Mouse (Mus musculus) layer of hippocampus, adult 11-12 months (tissue): ENCODE measurements around the gene Usp42.
A peak's percentile ranks its signal among the peaks of the same experiment; 100 is the strongest.

Experiments used
- DNase-seq: peaks from one replicate; pipeline ENCODE4 v3.0.0; 2022; ENCODE audit warnings: low spot score

The Usp42 gene

GRCm38 (mm10) chr5:143732180-143732891 is at the start of gene Usp42:
Gene Usp42 (minus strand): TSS chr5:143732280.
- peak; percentile 96 for DNase-seq

DNA sequence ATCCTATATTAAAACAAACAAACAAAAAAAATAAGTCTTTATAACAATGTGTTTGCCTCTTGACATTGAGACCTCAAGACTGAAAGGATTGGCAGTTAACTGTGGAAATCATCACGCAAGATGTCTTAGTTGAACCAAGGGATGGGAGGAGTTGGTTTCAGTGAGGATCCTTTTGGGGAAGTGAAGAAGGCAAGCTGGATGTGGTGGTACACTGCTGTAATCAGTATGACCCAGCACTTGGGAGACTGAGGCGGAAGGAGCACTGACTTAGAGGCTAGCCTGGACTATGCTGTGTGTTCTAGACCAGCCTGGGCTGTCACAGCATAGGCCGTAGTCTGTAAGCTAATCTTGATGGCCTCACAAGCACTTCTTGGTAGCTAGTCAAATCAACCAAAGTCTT is 28.4 kb upstream of the Usp42 start:
- no peak for DNase-seq

GRCm38 (mm10) chr5:143759554-143759953 is 27.5 kb upstream of the Usp42 start:
- DNase-seq, result no peak

- DNase-seq, result peak; percentile 94
Measured at GRCm38 (mm10) chr5:143757755-143758443, 25.8 kb upstream of the Usp42 start.

- no peak for DNase-seq
Measured at GRCm38 (mm10) chr5:143755529-143756141, 23.6 kb upstream of the Usp42 start.

- no peak for DNase-seq
Measured at GRCm38 (mm10) chr5:143749630-143750208, 17.6 kb upstream of the Usp42 start.

DNA sequence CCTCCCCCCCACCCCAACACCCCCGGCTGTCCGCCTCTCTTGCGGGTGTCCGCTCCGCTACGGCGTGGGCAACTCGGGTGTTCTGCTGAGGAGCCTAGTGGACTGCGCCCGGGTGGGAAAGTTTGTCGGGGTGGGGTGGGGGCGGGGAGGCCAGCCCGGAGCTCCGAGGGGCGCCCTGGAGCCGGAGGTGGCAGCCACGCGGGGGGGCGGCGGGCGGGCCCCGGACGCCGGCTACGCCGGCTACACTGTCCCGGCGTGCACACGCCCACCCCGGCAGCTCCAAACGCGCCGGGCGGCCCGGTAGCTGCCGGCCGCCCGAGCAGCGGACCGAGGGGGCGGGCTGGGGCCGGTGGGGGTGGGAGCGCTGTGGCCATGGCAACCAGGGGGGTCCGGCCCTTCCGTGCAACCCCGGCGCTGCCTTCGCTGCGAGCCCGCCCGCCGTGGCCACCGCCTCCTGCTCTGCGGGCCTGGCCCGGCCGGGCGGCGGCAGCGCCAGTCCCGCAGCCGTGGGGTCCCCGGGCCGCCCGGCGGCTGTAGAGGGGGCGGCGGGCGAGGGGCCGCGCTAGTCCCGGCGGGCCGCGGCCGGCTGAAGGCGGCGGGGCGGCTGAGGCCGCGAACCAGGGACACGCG is 482 bp downstream of the Usp42 start:
- no peak for DNase-seq

- DNase-seq, result no peak
Measured at GRCm38 (mm10) chr5:143730915-143731314, 1.2 kb downstream of the Usp42 start.

GRCm38 (mm10) chr5:143721962-143722361 is 10.1 kb downstream of the Usp42 start:
- DNase-seq, result no peak

DNA sequence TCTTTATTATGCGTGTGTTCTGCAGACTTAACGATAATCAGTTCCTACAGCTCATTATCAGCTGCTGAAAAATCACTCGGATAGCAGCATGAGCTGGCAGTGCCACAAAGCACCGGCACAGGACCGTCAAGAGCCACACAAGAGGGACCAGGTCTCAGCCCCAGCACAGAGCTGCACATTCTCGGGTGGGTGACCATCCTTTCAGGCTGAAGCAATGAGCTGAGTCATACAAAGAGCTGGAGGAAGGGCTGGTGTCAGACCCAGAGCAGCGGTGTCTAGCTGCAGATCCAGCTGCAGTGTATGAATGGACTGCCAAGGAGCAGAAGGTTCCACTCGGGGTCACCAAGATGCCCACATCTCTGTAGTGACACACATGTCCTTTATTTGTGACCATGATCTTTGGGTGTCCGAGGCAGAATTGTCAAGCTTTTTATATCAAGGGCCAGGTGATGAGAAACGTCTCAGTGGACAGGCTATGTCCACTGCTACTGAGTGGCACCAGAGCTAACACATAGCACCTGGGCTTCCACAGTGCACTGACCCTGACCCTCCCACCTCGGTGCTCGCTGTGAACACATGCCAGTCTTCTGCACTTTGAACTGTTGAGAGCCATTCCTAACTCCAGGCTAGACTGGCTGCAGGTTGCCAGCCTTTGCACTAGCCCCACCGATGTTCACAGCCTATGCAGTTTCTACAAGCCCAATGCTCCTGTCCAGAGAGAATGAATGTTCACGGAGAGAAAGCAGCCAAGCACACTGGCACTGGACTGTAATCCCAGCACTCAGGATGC is 19.9 kb downstream of the Usp42 start:
- DNase-seq, result no peak

GRCm38 (mm10) chr5:143711326-143711725 is 20.8 kb downstream of the Usp42 start:
- peak; percentile 70 for DNase-seq

GRCm38 (mm10) chr5:143706822-143707200 is 25.3 kb downstream of the Usp42 start:
- no peak for DNase-seq

- no peak for DNase-seq
Measured at GRCm38 (mm10) chr5:143706030-143706821, 25.9 kb downstream of the Usp42 start.

- DNase-seq, result no peak
Measured at GRCm38 (mm10) chr5:143705659-143705982, 26.5 kb downstream of the Usp42 start.

DNA sequence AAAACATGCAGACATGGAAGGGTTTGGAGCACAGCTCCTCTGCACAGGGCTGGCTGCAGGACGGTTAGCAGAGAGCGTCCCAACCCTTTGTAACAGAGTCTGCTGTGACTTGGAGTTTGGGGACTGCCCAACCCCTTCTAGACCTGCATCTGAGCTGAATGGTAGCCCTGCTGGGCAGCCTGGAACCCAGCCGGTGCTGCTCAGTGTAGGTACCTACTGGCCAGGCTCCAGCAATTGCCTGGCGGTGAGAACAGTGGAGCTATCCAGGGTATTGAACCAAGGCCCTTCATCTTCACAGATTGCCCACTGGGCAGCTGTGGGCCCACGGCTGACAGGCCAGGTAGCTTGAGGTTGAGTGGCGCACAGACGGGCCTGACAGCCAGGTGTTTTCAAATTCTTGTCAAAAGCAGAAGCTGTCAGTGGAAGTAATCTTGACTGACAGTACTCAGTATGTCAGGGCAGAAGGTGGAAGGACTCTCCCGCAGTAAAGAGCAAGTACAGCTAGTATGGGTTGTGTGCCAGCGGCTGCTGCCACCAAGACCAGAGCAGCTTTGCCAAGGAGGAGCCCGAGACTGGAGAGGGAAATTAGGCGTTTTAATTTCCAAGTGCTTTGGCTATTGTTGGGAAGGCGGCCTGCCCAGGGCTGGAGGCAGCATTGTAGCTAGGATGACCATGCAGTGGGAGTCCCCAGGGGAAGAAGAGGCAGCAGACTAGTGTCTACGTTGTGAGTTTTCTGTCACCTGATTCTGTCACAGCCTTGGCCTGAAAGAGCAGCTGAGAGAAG is 27.0 kb downstream of the Usp42 start:
- DNase-seq, result no peak

- no peak for DNase-seq
Measured at GRCm38 (mm10) chr5:143701074-143701473, 31.0 kb downstream of the Usp42 start.

- no peak for DNase-seq
Measured at GRCm38 (mm10) chr5:143700247-143700646, 31.8 kb downstream of the Usp42 start.

DNA sequence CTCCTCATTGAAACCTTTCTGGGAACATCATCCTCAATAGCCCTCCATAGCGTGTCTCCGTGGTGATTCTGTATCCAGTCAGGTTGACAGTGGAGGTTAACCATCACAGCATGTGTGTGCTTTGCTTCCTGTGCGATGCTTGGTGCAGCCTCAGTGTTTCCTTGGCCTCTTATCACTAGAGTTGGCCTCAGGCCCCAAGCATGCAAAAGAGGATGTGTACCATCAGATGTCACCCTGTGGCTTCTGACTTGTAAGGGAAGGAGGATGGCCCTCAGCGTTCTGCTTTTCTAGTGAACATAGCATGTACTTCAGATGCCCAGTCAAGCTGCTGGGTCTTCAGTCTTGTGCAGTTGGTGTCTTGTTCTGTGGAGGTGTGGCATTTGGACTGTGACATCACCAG is 33.6 kb downstream of the Usp42 start:
- DNase-seq, result no peak

- no peak for DNase-seq
Measured at GRCm38 (mm10) chr5:143696323-143696722, 35.8 kb downstream of the Usp42 start.

DNA sequence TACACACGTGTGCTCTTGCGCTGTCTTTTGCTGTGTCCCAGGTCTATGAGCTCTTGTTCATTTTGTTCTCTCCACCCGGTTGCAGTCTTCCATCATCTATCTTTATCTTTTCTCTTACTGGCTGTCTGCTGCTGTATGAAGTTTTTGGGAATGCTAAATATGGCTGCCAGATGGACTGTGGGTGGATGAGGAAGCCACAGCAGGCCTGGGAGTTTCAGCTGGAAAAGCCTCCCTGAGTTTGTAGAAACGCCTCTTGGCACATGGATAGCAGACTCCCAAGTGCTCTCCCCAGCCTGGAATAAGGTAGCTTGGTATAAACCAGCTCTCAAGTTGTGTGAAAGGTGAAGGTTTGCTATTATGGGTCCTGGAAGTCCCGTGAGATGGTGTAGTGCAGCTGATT is 41.2 kb downstream of the Usp42 start:
- DNase-seq, result peak; percentile 86
